Mouse (Mus musculus) T-helper 1 cell (primary cell): Measurements from ENCODE around the gene Pyroxd2.

Experiments
- in situ Hi-C: fragments of 300-600 bp; cut with MboI, MseI; formaldehyde crosslinking; loops from one replicate; pipeline ENCODE4 v1.15.1; 2025; ENCODE audit warnings: high pct_unique_total_duplicates

Pyroxd2 gene

GRCm38 (mm10) chr19:42745869-42746224 lies 6.7 kb downstream of the Pyroxd2 start:
- in situ Hi-C loops, result no loop called here

- in situ Hi-C loops, result no loop called here
Measured at GRCm38 (mm10) chr19:42745084-42745868, 7.3 kb downstream of the Pyroxd2 start.

- in situ Hi-C loops, result no loop called here
Measured at GRCm38 (mm10) chr19:42744162-42744586, 8.4 kb downstream of the Pyroxd2 start.

GRCm38 (mm10) chr19:42743261-42743660 lies 9.3 kb downstream of the Pyroxd2 start:
- in situ Hi-C loops, result no loop called here

- in situ Hi-C loops, result no loop called here
Measured at GRCm38 (mm10) chr19:42741884-42742283, 10.7 kb downstream of the Pyroxd2 start.

GRCm38 (mm10) chr19:42740163-42740899 lies 12.2 kb downstream of the Pyroxd2 start:
- in situ Hi-C loops, result no loop called here

- in situ Hi-C loops, result no loop called here
Measured at GRCm38 (mm10) chr19:42739734-42740133, 12.8 kb downstream of the Pyroxd2 start.

- in situ Hi-C loops, result no loop called here
Measured at GRCm38 (mm10) chr19:42737753-42738152, 14.8 kb downstream of the Pyroxd2 start.

- in situ Hi-C loops, result no loop called here
Measured at GRCm38 (mm10) chr19:42734982-42735381, 17.6 kb downstream of the Pyroxd2 start.

GRCm38 (mm10) chr19:42727424-42727823 lies 25.2 kb downstream of the Pyroxd2 start:
- in situ Hi-C loops, result loop anchor here (10.0 kb wide), 1 partner anchor 63 kb away; no protein-coding TSS in a partner anchor

- in situ Hi-C loops, result loop anchor here (10.0 kb wide), 1 partner anchor 62 kb away; no protein-coding TSS in a partner anchor
Measured at GRCm38 (mm10) chr19:42726766-42727165, 25.8 kb downstream of the Pyroxd2 start.

GRCm38 (mm10) chr19:42725973-42726350 lies 26.6 kb downstream of the Pyroxd2 start:
- in situ Hi-C loops, result loop anchor here (10.0 kb wide), 1 partner anchor 61 kb away; no protein-coding TSS in a partner anchor

GRCm38 (mm10) chr19:42725056-42725972 lies 27.3 kb downstream of the Pyroxd2 start:
- in situ Hi-C loops, result loop anchor here (10.0 kb wide), 1 partner anchor 61 kb away; no protein-coding TSS in a partner anchor

- in situ Hi-C loops, result loop anchor here (10.0 to 25.0 kb wide), 2 partner anchors 59 to 986 kb away; partner anchors contain the start of gene Slit1
Measured at GRCm38 (mm10) chr19:42723302-42723701, 29.3 kb downstream of the Pyroxd2 start.

- in situ Hi-C loops, result loop anchor here (10.0 to 25.0 kb wide), 2 partner anchors 58 to 985 kb away; partner anchors contain the start of gene Slit1
Measured at GRCm38 (mm10) chr19:42722500-42722899, 30.1 kb downstream of the Pyroxd2 start.

GRCm38 (mm10) chr19:42718101-42718500 lies 34.5 kb downstream of the Pyroxd2 start:
- in situ Hi-C loops, result loop anchor here (25.0 kb wide), 1 partner anchor 981 kb away; the partner anchor contains the start of gene Slit1

GRCm38 (mm10) chr19:42717668-42718067 lies 34.9 kb downstream of the Pyroxd2 start:
- in situ Hi-C loops, result loop anchor here (25.0 kb wide), 1 partner anchor 980 kb away; the partner anchor contains the start of gene Slit1

- in situ Hi-C loops, result loop anchor here (25.0 kb wide), 1 partner anchor 979 kb away; the partner anchor contains the start of gene Slit1
Measured at GRCm38 (mm10) chr19:42716507-42716906, 36.1 kb downstream of the Pyroxd2 start.

GRCm38 (mm10) chr19:42713770-42714169 lies 38.8 kb downstream of the Pyroxd2 start:
- in situ Hi-C loops, result loop anchor here (25.0 kb wide), 1 partner anchor 976 kb away; the partner anchor contains the start of gene Slit1

GRCm38 (mm10) chr19:42699426-42699825 lies 53.1 kb downstream of the Pyroxd2 start:
- in situ Hi-C loops, result no loop called here

GRCm38 (mm10) chr19:42698576-42698975 lies 54.0 kb downstream of the Pyroxd2 start:
- in situ Hi-C loops, result no loop called here
